Mouse (Mus musculus) CH12.LX (cell line): ENCODE data around the gene Hdac5.

Experiments
- CTCF ChIP-seq, 2 experiments: IDR thresholded peaks in 1 of 2; conservative IDR thresholded peaks in 1 of 2; 2 replicates each; pipeline ENCODE4 v1.5.1; 2011 to 2012; ENCODE audit warnings: low read depth in 2 of 2, low read length in 2 of 2, improper control_type of control experiment in 1 of 2, inconsistent platforms in 1 of 2, mild to moderate bottlenecking in 1 of 2, moderate library complexity in 1 of 2
- E2F4 ChIP-seq: IDR thresholded peaks from 2 replicates; pipeline ENCODE4 v1.6.1; 2011; ENCODE audit warnings: low read depth, low read length, improper control_type of control experiment; ENCODE audit not compliant: insufficient replicate concordance
- EP300 ChIP-seq: IDR thresholded peaks from 2 replicates; pipeline ENCODE4 v1.6.1; 2011; ENCODE audit warnings: low read length, improper control_type of control experiment
- MAZ ChIP-seq: IDR thresholded peaks from 2 replicates; pipeline ENCODE4 v1.6.1; 2012; ENCODE audit warnings: low read depth, mild to moderate bottlenecking, inconsistent platforms, low read length, improper control_type of control experiment, moderate library complexity
- NRF1 ChIP-seq: IDR thresholded peaks from 2 replicates; pipeline ENCODE4 v1.6.1; 2014; ENCODE audit warnings: low read depth, mild to moderate bottlenecking, inconsistent platforms, low read length, improper control_type of control experiment, moderate library complexity
- POLR2A ChIP-seq: IDR thresholded peaks from 2 replicates; pipeline ENCODE4 v1.6.1; 2011; ENCODE audit warnings: low read depth, mild to moderate bottlenecking, improper control_type of control experiment, low read length
- ZKSCAN1 ChIP-seq: IDR thresholded peaks from 2 replicates; pipeline ENCODE4 v1.6.1; 2012; ENCODE audit warnings: low read depth, inconsistent platforms, low read length, improper control_type of control experiment, borderline replicate concordance

DNA sequence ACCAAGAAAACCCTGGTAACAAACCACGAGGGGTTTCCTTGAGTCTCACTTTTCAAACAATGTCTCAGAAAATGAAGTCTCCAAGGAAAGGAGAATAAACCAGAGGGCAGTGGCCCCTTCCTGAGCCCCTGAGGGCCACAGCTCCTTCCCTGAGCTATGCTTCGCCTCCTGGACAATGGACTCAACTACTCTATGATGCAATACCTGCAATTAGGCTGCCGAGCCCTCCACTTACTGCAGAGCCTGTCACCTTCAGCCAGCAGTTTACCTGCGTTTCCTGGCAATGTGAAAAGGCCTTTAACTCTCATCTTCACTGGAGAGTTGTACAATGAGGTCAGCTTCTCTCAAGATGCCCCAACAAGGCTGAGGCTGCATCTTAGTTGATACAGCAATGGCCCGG is 61.3 kb downstream of the Hdac5 start:
- TF ChIP-seq NRF1 (no peak), POLR2A (no peak), E2F4 (no peak), EP300 (no peak), CTCF (conservative IDR thresholded peaks at IDR 0.05 in 1 of 2, IDR thresholded peaks at IDR 0.05 in 1 of 2; ENCODE audit: low read depth in 2 of 2, low read length in 2 of 2) (no peak), MAZ (no peak), ZKSCAN1 (no peak)
